Mouse (Mus musculus) neural tube, embryonic 15.5 days (tissue): ENCODE measurements around the gene Astn2. TPM values are rescaled to one million over a fixed set of nuclear protein-coding genes. Genes with fewer than 3 reads are reported as not detected.

Experiments used
- ATAC-seq: fragments of 200-750 bp; cut with Nextera tagmentation; 2 replicates; pipeline ENCODE4 v1.8.0; 2017; ENCODE audit warnings: mild to moderate bottlenecking, moderate TSS enrichment, moderate library complexity; ENCODE audit not compliant: low FRiP score
- H3K27ac ChIP-seq: fragments of 300-500 bp; sonication (generic); replicated peaks from 2 replicates; pipeline ENCODE4 v1.5.1; 2015; ENCODE audit warnings: mild to moderate bottlenecking, inconsistent platforms
- H3K27me3 ChIP-seq: fragments of 300-500 bp; sonication (generic); replicated peaks from 2 replicates; pipeline ENCODE4 v1.6.1; 2015; ENCODE audit warnings: inconsistent platforms
- H3K36me3 ChIP-seq: fragments of 300-500 bp; sonication (generic); 2 replicates; pipeline ENCODE4 v1.6.1; 2015; ENCODE audit warnings: inconsistent platforms
- H3K4me1 ChIP-seq: fragments of 300-500 bp; sonication (generic); 2 replicates; pipeline ENCODE4 v1.6.1; 2015; ENCODE audit warnings: inconsistent platforms
- H3K4me2 ChIP-seq: fragments of 300-500 bp; sonication (generic); 2 replicates; pipeline ENCODE4 v1.6.1; 2015; ENCODE audit warnings: inconsistent platforms, mild to moderate bottlenecking, moderate library complexity
- H3K4me3 ChIP-seq: fragments of 300-500 bp; sonication (generic); replicated peaks from 2 replicates; pipeline ENCODE4 v1.5.1; 2015; ENCODE audit warnings: mild to moderate bottlenecking, inconsistent platforms
- H3K9ac ChIP-seq: fragments of 300-500 bp; sonication (generic); replicated peaks from 2 replicates; pipeline ENCODE4 v1.6.1; 2015; ENCODE audit warnings: mild to moderate bottlenecking, inconsistent platforms
- H3K9me3 ChIP-seq: fragments of 300-500 bp; sonication (generic); replicated peaks from 2 replicates; pipeline ENCODE4 v1.6.1; 2016; ENCODE audit warnings: inconsistent platforms
- WGBS: fragments of 180-500 bp; shearing (Covaris S2); methylation state at CpG from one replicate; pipeline ENCODE4 v1.1.7; 2015; ENCODE audit warnings: mixed read lengths; 5-methylcytosine and 5-hydroxymethylcytosine counted together
- polyA plus RNA-seq: library from polyadenylated mRNA; unstranded; fragments of >200 nt; fragmentation: Nextera tagmentation; extraction: Ambion mirVana; gene quantifications from 2 replicates; pipeline ENCODE4 v1.2.1, GENCODE M21; 2015

Gene Astn2
- polyA plus RNA-seq, 1 experiment from 2014 or later = 3.9 TPM

GRCm38 (mm10) chr4:66310315-66311020 lies 93.9 kb downstream of the Astn2 start:
- ATAC-seq = no peak
- Histone ChIP-seq H3K4me1 (peaks cover 8% of the 10 kb centered on the region), H3K4me3 (no peak overlapping the region), H3K27ac (no peak overlapping the region), H3K36me3 (no peaks in the 10 kb centered on the region), H3K27me3 (no peaks in the 10 kb centered on the region), H3K4me2 (no peak overlapping the region), H3K9ac (no peak overlapping the region), H3K9me3 (no peaks in the 10 kb centered on the region)
- 71% methylated on average over 7 of the region's 7 CpGs for WGBS

GRCm38 (mm10) chr4:66306377-66306776 lies 98.0 kb downstream of the Astn2 start:
- no peak overlapping the region for H3K4me2 ChIP-seq
- 69% methylated on average over 6 of the region's 6 CpGs for WGBS
- no peaks in the 10 kb centered on the region for H3K36me3 ChIP-seq
- peaks cover 8% of the 10 kb centered on the region; the same call in 1 of the 2 replicates for H3K4me1 ChIP-seq
- H3K4me3 ChIP-seq = no peak overlapping the region
- no peak overlapping the region for H3K9ac ChIP-seq
- H3K9me3 ChIP-seq = no peaks in the 10 kb centered on the region
- no peaks in the 10 kb centered on the region for H3K27me3 ChIP-seq
- ATAC-seq = no peak
- no peak overlapping the region for H3K27ac ChIP-seq

DNA sequence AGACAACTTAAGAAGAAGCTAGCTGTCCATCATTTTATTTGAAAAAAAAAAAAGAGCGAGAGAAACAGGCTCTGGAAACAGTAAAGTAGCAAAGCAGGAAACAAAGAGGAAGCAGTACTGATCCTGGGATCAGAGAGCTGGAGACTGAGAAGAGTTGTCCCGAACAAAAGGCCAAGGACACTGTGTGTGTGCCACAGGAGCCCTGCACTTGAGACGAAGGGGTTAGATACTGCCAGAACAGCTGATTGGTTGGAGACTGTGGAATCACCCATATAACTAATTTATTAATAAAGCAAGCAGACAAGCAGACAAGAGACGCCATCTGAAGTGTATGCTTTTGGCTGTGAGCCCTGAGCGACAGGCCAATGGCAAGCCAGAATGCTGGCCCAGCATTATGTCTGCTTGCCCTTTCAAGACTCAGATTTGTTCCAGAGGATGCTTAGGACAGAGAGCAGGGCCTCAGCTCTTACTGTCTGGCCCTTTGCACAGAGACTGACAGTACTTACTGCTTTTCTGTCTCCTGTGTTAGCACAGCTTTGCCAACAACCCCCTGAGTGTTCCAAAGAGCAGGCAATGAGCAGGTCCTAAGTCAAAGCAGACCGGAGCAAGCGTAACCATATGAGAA lies 101.6 kb downstream of the Astn2 start:
- Histone ChIP-seq H3K27me3 (no peaks in the 10 kb centered on the region), H3K36me3 (no peaks in the 10 kb centered on the region), H3K9ac (no peak overlapping the region), H3K9me3 (no peaks in the 10 kb centered on the region), H3K4me1 (peaks cover 11% of the 10 kb centered on the region; the same call in 1 of the 2 replicates), H3K4me3 (no peak overlapping the region), H3K4me2 (no peak overlapping the region), H3K27ac (no peak overlapping the region)
- ATAC-seq = peak; percentile 53; the same call in 1 of the 2 replicates
- WGBS = 66% methylated on average over 7 of the region's 7 CpGs

GRCm38 (mm10) chr4:66285034-66285433 lies 119.4 kb downstream of the Astn2 start:
- H3K27me3 ChIP-seq = no peaks in the 10 kb centered on the region
- no peak overlapping the region for H3K4me3 ChIP-seq
- ATAC-seq = no peak
- H3K27ac ChIP-seq = no peak overlapping the region
- H3K36me3 ChIP-seq = no peaks in the 10 kb centered on the region
- H3K4me2 ChIP-seq = no peak overlapping the region
- H3K4me1 ChIP-seq = peaks cover 12% of the 10 kb centered on the region; the same call in 1 of the 2 replicates
- no peaks in the 10 kb centered on the region for H3K9me3 ChIP-seq
- no peak overlapping the region for H3K9ac ChIP-seq

- Histone ChIP-seq H3K4me3 (no peak overlapping the region), H3K36me3 (no peaks in the 10 kb centered on the region), H3K9ac (no peak overlapping the region), H3K4me2 (no peak overlapping the region), H3K27me3 (no peaks in the 10 kb centered on the region), H3K9me3 (no peaks in the 10 kb centered on the region), H3K4me1 (peaks cover 19% of the 10 kb centered on the region), H3K27ac (no peak overlapping the region)
- ATAC-seq = no peak
- WGBS = 71% methylated on average over 4 of the region's 4 CpGs
Measured at GRCm38 (mm10) chr4:66276096-66276495, 128.3 kb downstream of the Astn2 start.

DNA sequence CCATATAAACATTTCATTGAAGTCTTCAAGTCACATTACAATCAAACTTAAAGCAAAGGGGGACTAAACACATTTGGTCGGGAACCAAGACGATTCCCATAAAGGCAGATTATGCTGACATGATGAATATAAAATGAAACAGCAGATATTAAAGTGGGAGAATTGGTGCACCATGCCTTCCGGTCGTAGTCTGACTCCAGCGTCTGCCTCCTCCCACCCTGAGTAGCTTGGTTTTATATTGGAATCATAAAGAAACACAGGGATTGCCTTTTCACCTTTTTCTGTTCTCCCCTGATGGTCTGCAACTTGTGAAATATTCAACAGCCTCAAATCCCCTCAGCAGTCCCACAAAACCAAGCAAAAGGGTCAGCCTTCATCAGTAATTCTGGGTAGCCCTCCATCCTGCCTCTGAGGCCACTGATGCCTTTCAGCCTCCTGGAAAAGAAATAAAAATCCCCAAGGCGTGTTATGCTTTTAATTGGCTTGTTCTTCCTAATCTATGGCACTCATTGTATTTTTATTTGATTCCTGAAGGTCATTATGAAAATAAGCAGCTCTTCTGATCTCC lies 132.8 kb downstream of the Astn2 start:
- no peak overlapping the region for H3K4me3 ChIP-seq
- 0 out of 2 replicates have a peak, but pooled peaks have one; percentile 30 for ATAC-seq
- H3K9me3 ChIP-seq = no peaks in the 10 kb centered on the region
- H3K36me3 ChIP-seq = no peaks in the 10 kb centered on the region
- H3K9ac ChIP-seq = no peak overlapping the region
- H3K27ac ChIP-seq = 0 out of 2 replicates have a peak overlapping the region, but pooled peaks have one; percentile 18
- H3K27me3 ChIP-seq = no peaks in the 10 kb centered on the region
- peaks cover 14% of the 10 kb centered on the region for H3K4me1 ChIP-seq
- WGBS = 50% methylated on average over 6 of the region's 6 CpGs
- H3K4me2 ChIP-seq = no peak overlapping the region

DNA sequence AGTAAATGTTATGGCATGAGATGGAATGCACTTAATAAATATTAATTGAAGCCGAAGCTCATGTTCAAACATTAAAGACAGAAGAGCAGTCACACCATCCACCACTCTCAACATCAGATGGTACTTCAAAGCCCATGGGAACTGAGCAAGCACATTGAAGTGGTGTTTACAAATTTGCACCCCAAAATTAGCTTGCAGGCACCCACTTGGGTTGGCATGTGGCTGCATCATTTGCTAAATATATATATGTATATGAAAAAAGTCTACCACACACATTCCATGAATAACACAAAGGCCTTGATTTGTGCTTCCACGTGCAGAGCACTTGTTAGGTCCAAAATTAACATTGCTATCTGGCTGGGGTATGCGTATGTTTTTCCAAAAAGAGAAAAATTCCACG lies 140.4 kb downstream of the Astn2 start:
- no peak overlapping the region for H3K4me3 ChIP-seq
- H3K9me3 ChIP-seq = no peaks in the 10 kb centered on the region
- no peaks in the 10 kb centered on the region for H3K4me1 ChIP-seq
- no peaks in the 10 kb centered on the region for H3K36me3 ChIP-seq
- H3K4me2 ChIP-seq = no peak overlapping the region
- H3K9ac ChIP-seq = no peak overlapping the region
- no peaks in the 10 kb centered on the region for H3K27me3 ChIP-seq
- no peak for ATAC-seq
- H3K27ac ChIP-seq = no peak overlapping the region
- WGBS = 89% methylated on average over 4 of the region's 4 CpGs

DNA sequence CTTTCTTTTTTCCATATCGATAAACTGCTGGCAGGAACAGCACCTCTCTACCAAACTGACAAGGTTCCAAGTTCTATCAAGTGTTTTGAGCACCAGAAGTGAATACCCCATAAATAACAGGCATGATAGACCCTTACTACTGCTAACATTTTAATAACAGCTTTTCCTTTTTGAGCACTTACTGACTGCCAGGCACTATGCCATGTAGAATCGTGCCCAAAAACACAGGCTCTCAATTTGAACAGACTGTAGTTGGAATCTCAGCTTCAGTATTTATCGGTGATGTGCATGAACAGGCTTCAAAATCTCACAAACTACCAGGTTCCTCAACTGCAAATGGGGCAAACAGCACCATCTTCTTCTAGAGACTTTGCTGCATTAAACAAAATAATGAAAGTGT lies 143.1 kb downstream of the Astn2 start:
- Histone ChIP-seq H3K4me2 (no peak overlapping the region), H3K36me3 (no peaks in the 10 kb centered on the region)

GRCm38 (mm10) chr4:66258905-66259304 lies 145.5 kb downstream of the Astn2 start:
- H3K4me2 ChIP-seq = no peak overlapping the region
- 87% methylated on average over 2 of the region's 2 CpGs for WGBS
- H3K36me3 ChIP-seq = no peaks in the 10 kb centered on the region
- no peaks in the 10 kb centered on the region for H3K27me3 ChIP-seq
- H3K27ac ChIP-seq = no peak overlapping the region
- no peak overlapping the region for H3K4me3 ChIP-seq
- ATAC-seq = no peak
- no peaks in the 10 kb centered on the region for H3K9me3 ChIP-seq
- no peak overlapping the region for H3K9ac ChIP-seq
- peaks cover 12% of the 10 kb centered on the region; the same call in 1 of the 2 replicates for H3K4me1 ChIP-seq

More for the DNA sequence above, 143.1 kb downstream of the Astn2 start:
- 82% methylated on average over 3 of the region's 3 CpGs for WGBS
- H3K9ac ChIP-seq = no peak overlapping the region
- no peak overlapping the region for H3K27ac ChIP-seq
- H3K27me3 ChIP-seq = no peaks in the 10 kb centered on the region
- no peak overlapping the region for H3K4me3 ChIP-seq
- H3K9me3 ChIP-seq = no peaks in the 10 kb centered on the region
- ATAC-seq = no peak
- no peaks in the 10 kb centered on the region for H3K4me1 ChIP-seq

DNA sequence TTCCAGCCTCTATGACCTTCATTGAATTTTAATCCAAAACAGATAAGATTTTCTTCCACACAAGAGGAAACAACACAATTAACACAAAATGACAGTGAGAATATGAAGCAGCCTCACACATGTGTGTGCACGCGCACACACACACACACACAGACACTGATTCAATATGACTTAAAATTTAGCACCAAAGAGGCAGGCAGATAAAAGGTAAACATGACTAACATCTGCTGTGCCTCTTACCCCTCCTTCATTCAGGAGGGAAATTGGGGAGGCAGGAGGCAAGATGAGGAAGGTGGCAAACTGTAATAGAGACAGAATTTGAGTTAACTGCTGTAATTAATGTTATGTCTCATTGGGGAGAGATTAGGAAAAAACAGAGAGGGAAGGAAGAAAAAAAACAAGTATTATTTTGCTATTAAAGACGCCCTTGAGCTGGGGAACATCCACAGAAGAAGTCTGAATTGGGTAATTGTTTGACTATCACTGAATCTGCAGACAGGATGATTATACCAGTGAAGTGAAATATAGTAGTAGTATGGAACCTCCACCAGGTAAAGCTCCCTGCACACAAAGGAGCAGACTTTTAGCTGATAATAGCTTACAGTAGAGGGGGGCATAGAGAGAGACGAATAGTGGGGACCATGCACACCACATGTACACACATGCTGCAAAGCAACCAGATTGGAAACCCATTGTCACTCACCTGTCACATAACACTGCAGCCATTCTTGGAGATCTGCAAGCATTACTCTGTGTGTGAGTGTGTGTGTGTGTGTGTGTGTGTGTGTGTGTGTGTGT lies 149.5 kb downstream of the Astn2 start:
- Histone ChIP-seq H3K27ac (no peak overlapping the region), H3K36me3 (no peaks in the 10 kb centered on the region), H3K4me3 (no peak overlapping the region), H3K9me3 (no peaks in the 10 kb centered on the region), H3K4me2 (no peak overlapping the region), H3K4me1 (peaks cover 12% of the 10 kb centered on the region; the same call in 1 of the 2 replicates), H3K27me3 (no peaks in the 10 kb centered on the region), H3K9ac (no peak overlapping the region)
- 57% methylated on average over 4 of the region's 4 CpGs for WGBS
- peak; percentile 66; the same call in 1 of the 2 replicates for ATAC-seq

GRCm38 (mm10) chr4:66248521-66248920 lies 155.9 kb downstream of the Astn2 start:
- no peaks in the 10 kb centered on the region for H3K27me3 ChIP-seq

More at GRCm38 (mm10) chr4:66248521-66248920, 155.9 kb downstream of the Astn2 start:
- ATAC-seq = no peak
- H3K4me3 ChIP-seq = no peak overlapping the region
- H3K27ac ChIP-seq = no peak overlapping the region
- H3K4me2 ChIP-seq = no peak overlapping the region
- 52% methylated on average over 8 of the region's 8 CpGs for WGBS
- H3K9me3 ChIP-seq = no peaks in the 10 kb centered on the region
- H3K4me1 ChIP-seq = peaks cover 6% of the 10 kb centered on the region; the same call in 1 of the 2 replicates
- no peak overlapping the region for H3K9ac ChIP-seq
- H3K36me3 ChIP-seq = no peaks in the 10 kb centered on the region
